Mouse (Mus musculus) bone marrow, adult 2 months (tissue): ENCODE measurements at regions not wholly inside any gene's neighbourhood (a gene's known extent, or its start where the extent isn't known, plus 50 kb on each side); places are given as distances from the start of the nearest gene placed in this dataset.

Experiments
- CTCF ChIP-seq: fragments of 200-500 bp; IDR thresholded peaks from 2 replicates; pipeline ENCODE4 v1.5.1; 2011; ENCODE audit warnings: low read length, control low read depth; ENCODE audit not compliant: control insufficient read depth, insufficient read depth
- POLR2A ChIP-seq: fragments of 200-500 bp; IDR thresholded peaks from 2 replicates; pipeline ENCODE4 v1.6.1; 2011; ENCODE audit warnings: low read depth, mild to moderate bottlenecking, control low read depth, low read length, borderline replicate concordance; ENCODE audit not compliant: control insufficient read depth

DNA sequence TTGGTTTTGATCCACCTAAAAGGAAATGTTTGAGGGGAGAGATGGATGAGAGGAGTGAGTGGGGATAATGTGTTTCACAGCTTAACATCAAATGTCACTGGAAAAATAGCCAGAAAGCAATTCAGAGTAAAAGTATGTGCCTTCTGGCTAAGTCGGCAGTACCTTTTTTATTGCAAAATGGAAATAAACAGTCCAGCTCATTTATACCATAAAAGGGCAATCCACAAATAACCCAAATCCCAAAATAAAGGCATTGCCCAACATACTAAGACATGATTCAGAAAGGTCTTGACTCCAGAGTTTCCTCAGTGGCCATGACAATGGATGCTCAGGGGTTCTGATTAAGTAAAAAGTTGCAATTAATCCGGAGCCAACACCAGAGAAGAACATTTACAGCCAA is 208.0 kb upstream of the Thbs1 start:
- no peak for TF ChIP-seq CTCF
- TF ChIP-seq POLR2A, result no peak
